Mouse (Mus musculus) megakaryocyte-erythroid progenitor cell, adult 5-6 weeks (primary cell): ENCODE measurements around the gene Cd4. TPM values are rescaled to one million over a fixed set of nuclear protein-coding genes. Genes with fewer than 3 reads are reported as not detected.

Experiments used
- ATAC-seq: replicated peaks from 2 replicates; pipeline ENCODE4 v1.8.0; 2016; ENCODE audit warnings: mild to moderate bottlenecking, inconsistent platforms; ENCODE audit not compliant: severe bottlenecking, poor library complexity, low FRiP score, low TSS enrichment
- total RNA-seq, 2 experiments: library from RNA; stranded (forward) in 1 of 2; stranded (reverse) in 1 of 2; fragments of 200-1000, 215-1000 nt in 1 of 2; fragments of >200 nt in 1 of 2; fragmentation: Nextera tagmentation in 1 of 2; gene quantifications; 2 replicates each; pipeline ENCODE4 v1.2.3; 2014 to 2017

Gene Cd4
- total RNA-seq (2014; fragmentation: Nextera tagmentation) (not detected in 2 replicates), total RNA-seq (2017) (not detected in 2 replicates)

GRCm38 (mm10) chr6:124887986-124888385, at the start of gene Cd4:
Cd4 (minus strand) TSS chr6:124888221.
- ATAC-seq, result no peak

GRCm38 (mm10) chr6:124937493-124937892, 49.5 kb upstream of the Cd4 start:
- no peak for ATAC-seq

- ATAC-seq, result no peak
These were observed 48.7 kb upstream of the Cd4 start for GRCm38 (mm10) chr6:124936681-124937080.

- no peak for ATAC-seq
These were observed 46.6 kb upstream of the Cd4 start for GRCm38 (mm10) chr6:124934670-124935069.

GRCm38 (mm10) chr6:124933127-124933526, 45.1 kb upstream of the Cd4 start:
- ATAC-seq, result no peak

GRCm38 (mm10) chr6:124932314-124932695, 44.3 kb upstream of the Cd4 start:
- ATAC-seq, result no peak

- peak; percentile 39 for ATAC-seq
These were observed 43.7 kb upstream of the Cd4 start for GRCm38 (mm10) chr6:124931525-124932313.

GRCm38 (mm10) chr6:124930754-124931524, 42.9 kb upstream of the Cd4 start, which contains the start of gene Mlf2:
Mlf2 (plus strand) TSS chr6:124931386.
- ATAC-seq, result peak; percentile 87

- no peak for ATAC-seq
These were observed 42.2 kb upstream of the Cd4 start for GRCm38 (mm10) chr6:124930231-124930630.

- ATAC-seq, result no peak
These were observed 37.9 kb upstream of the Cd4 start for GRCm38 (mm10) chr6:124925941-124926340.

- 0 out of 2 replicates have a peak, but pooled peaks have one; percentile 15 for ATAC-seq
These were observed 37.3 kb upstream of the Cd4 start for GRCm38 (mm10) chr6:124925173-124925793.

- no peak for ATAC-seq
These were observed 33.5 kb upstream of the Cd4 start for GRCm38 (mm10) chr6:124921539-124921938.

GRCm38 (mm10) chr6:124920318-124921085, 32.5 kb upstream of the Cd4 start:
- no peak for ATAC-seq

GRCm38 (mm10) chr6:124919695-124920317, 31.8 kb upstream of the Cd4 start, which contains the start of gene Ptms:
Ptms (minus strand) TSS chr6:124920103.
- peak; percentile 45; the same call in 1 of the 2 replicates for ATAC-seq

GRCm38 (mm10) chr6:124918890-124919627, 31.0 kb upstream of the Cd4 start:
- ATAC-seq, result no peak

- ATAC-seq, result no peak
These were observed 30.3 kb upstream of the Cd4 start for GRCm38 (mm10) chr6:124918331-124918690.

GRCm38 (mm10) chr6:124917518-124918330, 29.7 kb upstream of the Cd4 start:
- ATAC-seq, result no peak
